Mouse (Mus musculus) forebrain, postnatal 0 days (tissue): Measurements from ENCODE around the gene Akap13. TPM values are rescaled to one million over a fixed set of nuclear protein-coding genes. Genes with fewer than 3 reads are reported as not detected.

Experiments
- ATAC-seq: fragments of 200-750 bp; cut with Nextera tagmentation; 2 replicates; pipeline ENCODE4 v1.8.0; 2017; ENCODE audit warnings: mild to moderate bottlenecking, moderate library complexity
- DNase-seq: peaks from one replicate; pipeline ENCODE4 v3.0.0-alpha.2; 2015
- H3K27ac ChIP-seq: fragments of 300-500 bp; sonication (generic); 2 replicates; pipeline ENCODE4 v1.5.1; 2014; ENCODE audit warnings: low read depth, mild to moderate bottlenecking, antibody characterized with exemption, low read length, moderate library complexity, mixed read lengths
- H3K27me3 ChIP-seq: fragments of 300-500 bp; sonication (generic); 2 replicates; pipeline ENCODE4 v1.6.1; 2014; ENCODE audit warnings: mild to moderate bottlenecking, low read length, mixed read lengths; ENCODE audit not compliant: insufficient read depth
- H3K36me3 ChIP-seq: fragments of 300-500 bp; sonication (generic); 2 replicates; pipeline ENCODE4 v1.6.1; 2014; ENCODE audit warnings: mild to moderate bottlenecking, moderate library complexity; ENCODE audit not compliant: insufficient read depth
- H3K4me1 ChIP-seq: fragments of 300-500 bp; sonication (generic); 2 replicates; pipeline ENCODE4 v1.6.1; 2014; ENCODE audit warnings: antibody characterized with exemption; ENCODE audit not compliant: insufficient read depth
- H3K4me2 ChIP-seq: fragments of 300-500 bp; sonication (generic); 2 replicates; pipeline ENCODE4 v1.6.1; 2014; ENCODE audit warnings: low read depth, mild to moderate bottlenecking, moderate library complexity
- H3K4me3 ChIP-seq: fragments of 300-500 bp; sonication (generic); 2 replicates; pipeline ENCODE4 v1.5.1; 2014; ENCODE audit warnings: low read depth, low read length, mixed read lengths
- H3K9ac ChIP-seq: fragments of 300-500 bp; sonication (generic); 2 replicates; pipeline ENCODE4 v1.6.1; 2014; ENCODE audit warnings: mild to moderate bottlenecking
- H3K9me3 ChIP-seq: fragments of 300-500 bp; sonication (generic); 2 replicates; pipeline ENCODE4 v1.6.1; 2016; ENCODE audit warnings: low read length
- CTCF ChIP-seq: sonication (generic); IDR thresholded peaks from 2 replicates; pipeline ENCODE4 v1.5.1; 2016; ENCODE audit warnings: antibody characterized with exemption, control low read depth, low read depth
- WGBS: fragments of 180-500 bp; shearing (Covaris S2); extraction: QIAGEN DNeasy Blood & Tissue Kit; methylation state at CpG from one replicate; pipeline ENCODE4 v1.1.7; 2014; 5-methylcytosine and 5-hydroxymethylcytosine counted together
- polyA plus RNA-seq: library from polyadenylated mRNA; unstranded; fragments of >200 nt; fragmentation: Nextera tagmentation; extraction: Ambion mirVana; gene quantifications from 2 replicates; pipeline ENCODE4 v1.2.1, GENCODE M21; 2015
- total RNA-seq: library from RNA; depleted of rRNA; stranded (reverse); fragments of >200 nt; gene quantifications from 2 replicates; pipeline ENCODE4 v1.2.3, GENCODE M21; 2014

Gene Akap13
- total and polyA plus RNA-seq, 2 experiments from 2014 or later: 9.1 to 16.2 TPM

GRCm38 (mm10) chr7:75633807-75634526, 178.6 kb downstream of the Akap13 start:
- no peaks in the 10 kb centered on the region for H3K4me1 ChIP-seq
- no peak for TF ChIP-seq CTCF
- H3K9me3 ChIP-seq: no peaks in the 10 kb centered on the region
- no peak for ATAC-seq
- no peaks in the 10 kb centered on the region for H3K27me3 ChIP-seq
- 78% methylated on average over 7 of the region's 7 CpGs for WGBS
- no peak for DNase-seq
- H3K4me3 ChIP-seq: no peak overlapping the region
- no peak overlapping the region for H3K27ac ChIP-seq
- no peak overlapping the region for H3K9ac ChIP-seq
- H3K36me3 ChIP-seq: no peaks in the 10 kb centered on the region
- H3K4me2 ChIP-seq: no peak overlapping the region

GRCm38 (mm10) chr7:75638769-75639168, 183.4 kb downstream of the Akap13 start:
- Histone ChIP-seq H3K4me3 (no peak overlapping the region), H3K27ac (no peak overlapping the region), H3K4me2 (no peak overlapping the region), H3K36me3 (no peaks in the 10 kb centered on the region), H3K9ac (no peak overlapping the region), H3K9me3 (no peaks in the 10 kb centered on the region), H3K27me3 (no peaks in the 10 kb centered on the region), H3K4me1 (0 out of 2 replicates have a peak, but pooled peaks cover 3% of the 10 kb centered on the region)
- ATAC-seq: no peak
- no peak for DNase-seq
- TF ChIP-seq CTCF: no peak
- WGBS: 59% methylated on average over 3 of the region's 3 CpGs

- H3K4me3 ChIP-seq: no peak overlapping the region
- no peak overlapping the region for H3K27ac ChIP-seq
- H3K27me3 ChIP-seq: no peaks in the 10 kb centered on the region
- 25% methylated on average over 3 of the region's 3 CpGs for WGBS
- ATAC-seq (no peak), DNase-seq (peak; percentile 66)
- H3K4me1 ChIP-seq: 0 out of 2 replicates have a peak, but pooled peaks cover 3% of the 10 kb centered on the region
- H3K9ac ChIP-seq: no peak overlapping the region
- peak; percentile 64 for TF ChIP-seq CTCF
- H3K9me3 ChIP-seq: no peaks in the 10 kb centered on the region
- H3K4me2 ChIP-seq: no peak overlapping the region
- no peaks in the 10 kb centered on the region for H3K36me3 ChIP-seq
These were observed 184.2 kb downstream of the Akap13 start for GRCm38 (mm10) chr7:75639541-75639940.

GRCm38 (mm10) chr7:75640074-75640473, 184.7 kb downstream of the Akap13 start:
- Histone ChIP-seq H3K4me1 (0 out of 2 replicates have a peak, but pooled peaks cover 3% of the 10 kb centered on the region), H3K27ac (no peak overlapping the region), H3K9ac (no peak overlapping the region), H3K4me2 (no peak overlapping the region), H3K4me3 (no peak overlapping the region), H3K36me3 (no peaks in the 10 kb centered on the region), H3K9me3 (no peaks in the 10 kb centered on the region), H3K27me3 (no peaks in the 10 kb centered on the region)
- no peak for DNase-seq
- no peak for ATAC-seq
- TF ChIP-seq CTCF: no peak

GRCm38 (mm10) chr7:75640671-75641070, 185.3 kb downstream of the Akap13 start:
- DNase-seq: no peak
- 78% methylated on average over 2 of the region's 2 CpGs for WGBS

GRCm38 (mm10) chr7:75641415-75642177, 186.3 kb downstream of the Akap13 start:
- Histone ChIP-seq H3K27ac (no peak overlapping the region), H3K36me3 (no peaks in the 10 kb centered on the region)

More at GRCm38 (mm10) chr7:75640671-75641070, 185.3 kb downstream of the Akap13 start:
- ATAC-seq: no peak
- no peaks in the 10 kb centered on the region for H3K36me3 ChIP-seq
- H3K4me2 ChIP-seq: no peak overlapping the region
- H3K4me1 ChIP-seq: 0 out of 2 replicates have a peak, but pooled peaks cover 3% of the 10 kb centered on the region
- H3K4me3 ChIP-seq: no peak overlapping the region
- no peaks in the 10 kb centered on the region for H3K27me3 ChIP-seq
- no peaks in the 10 kb centered on the region for H3K9me3 ChIP-seq
- no peak for TF ChIP-seq CTCF
- no peak overlapping the region for H3K9ac ChIP-seq
- no peak overlapping the region for H3K27ac ChIP-seq

More at GRCm38 (mm10) chr7:75641415-75642177, 186.3 kb downstream of the Akap13 start:
- WGBS: 54% methylated on average over 9 of the region's 9 CpGs
- H3K4me2 ChIP-seq: peak overlapping the region; percentile 55; the same call in 1 of the 2 replicates
- no peaks in the 10 kb centered on the region for H3K9me3 ChIP-seq
- no peak for TF ChIP-seq CTCF
- H3K27me3 ChIP-seq: no peaks in the 10 kb centered on the region
- ATAC-seq: no peak
- H3K4me1 ChIP-seq: 0 out of 2 replicates have a peak, but pooled peaks cover 3% of the 10 kb centered on the region
- no peak for DNase-seq
- peak overlapping the region; percentile 33; the same call in 1 of the 2 replicates for H3K4me3 ChIP-seq
- no peak overlapping the region for H3K9ac ChIP-seq
